Mouse (Mus musculus) Muller cell, postnatal 12 days (primary cell): Measurements from ENCODE around the gene Osgin1.

Experiments used
- DNase-seq: peaks from one replicate; pipeline ENCODE4 v3.0.0-alpha.2; 2015; ENCODE audit errors: inconsistent ontology term

The Osgin1 gene

GRCm38 (mm10) chr8:119442970-119443369 is 9.0 kb downstream of the Osgin1 start:
- no peak for DNase-seq

GRCm38 (mm10) chr8:119446211-119446989 is 12.5 kb downstream of the Osgin1 start, which contains the start of gene Necab2:
Gene Necab2 (plus strand): TSS chr8:119446719.
- DNase-seq: peak; percentile 81

- no peak for DNase-seq
Measured at GRCm38 (mm10) chr8:119446990-119447780, 13.3 kb downstream of the Osgin1 start.

- DNase-seq: no peak
Measured at GRCm38 (mm10) chr8:119447781-119448170, 13.9 kb downstream of the Osgin1 start.

- DNase-seq: no peak
Measured at GRCm38 (mm10) chr8:119449627-119450026, 15.7 kb downstream of the Osgin1 start.

- peak; percentile 72 for DNase-seq
Measured at GRCm38 (mm10) chr8:119451131-119451530, 17.2 kb downstream of the Osgin1 start.

- no peak for DNase-seq
Measured at GRCm38 (mm10) chr8:119452919-119453318, 19.0 kb downstream of the Osgin1 start.

GRCm38 (mm10) chr8:119456045-119456444 is 22.1 kb downstream of the Osgin1 start:
- DNase-seq: no peak

- DNase-seq: no peak
Measured at GRCm38 (mm10) chr8:119459724-119460123, 25.8 kb downstream of the Osgin1 start.

GRCm38 (mm10) chr8:119461356-119461755 is 27.4 kb downstream of the Osgin1 start:
- DNase-seq: peak; percentile 54

- no peak for DNase-seq
Measured at GRCm38 (mm10) chr8:119463709-119464108, 29.8 kb downstream of the Osgin1 start.

GRCm38 (mm10) chr8:119466105-119466504 is 32.2 kb downstream of the Osgin1 start:
- no peak for DNase-seq

GRCm38 (mm10) chr8:119466794-119467193 is 32.9 kb downstream of the Osgin1 start:
- DNase-seq: no peak

GRCm38 (mm10) chr8:119468091-119468490 is 34.2 kb downstream of the Osgin1 start:
- no peak for DNase-seq

- DNase-seq: no peak
Measured at GRCm38 (mm10) chr8:119478684-119479083, 44.8 kb downstream of the Osgin1 start.

GRCm38 (mm10) chr8:119484145-119484896 is 50.4 kb downstream of the Osgin1 start:
- DNase-seq: no peak

GRCm38 (mm10) chr8:119487093-119487492 is 53.2 kb downstream of the Osgin1 start:
- no peak for DNase-seq
